Mouse (Mus musculus) neural tube, embryonic 14.5 days (tissue): ENCODE data around the gene Spata13. TPM values are rescaled to one million over a fixed set of nuclear protein-coding genes. Genes with fewer than 3 reads are reported as not detected.

Source experiments
- ATAC-seq: fragments of 200-750 bp; cut with Nextera tagmentation; 2 replicates; pipeline ENCODE4 v1.8.0; 2017; ENCODE audit warnings: low read depth, mild to moderate bottlenecking, moderate TSS enrichment, moderate library complexity
- H3K27ac ChIP-seq: fragments of 300-500 bp; sonication (generic); 2 replicates; pipeline ENCODE4 v1.5.1; 2014; ENCODE audit warnings: low read depth, mild to moderate bottlenecking, control low read depth, low read length, moderate library complexity, mixed read lengths
- H3K27me3 ChIP-seq: fragments of 300-500 bp; sonication (generic); 2 replicates; pipeline ENCODE4 v1.6.1; 2014; ENCODE audit warnings: low read length; ENCODE audit not compliant: control insufficient read depth, insufficient read depth
- H3K36me3 ChIP-seq: fragments of 300-500 bp; sonication (generic); 2 replicates; pipeline ENCODE4 v1.6.1; 2014; ENCODE audit warnings: low read length, mixed read lengths; ENCODE audit not compliant: control insufficient read depth, insufficient read depth
- H3K4me1 ChIP-seq: fragments of 300-500 bp; sonication (generic); 2 replicates; pipeline ENCODE4 v1.6.1; 2014; ENCODE audit warnings: low read length; ENCODE audit not compliant: control insufficient read depth, insufficient read depth
- H3K4me2 ChIP-seq: fragments of 300-500 bp; sonication (generic); 2 replicates; pipeline ENCODE4 v1.6.1; 2014; ENCODE audit warnings: mild to moderate bottlenecking, low read depth, low read length, control low read depth
- H3K4me3 ChIP-seq: fragments of 300-500 bp; sonication (generic); 2 replicates; pipeline ENCODE4 v1.5.1; 2014; ENCODE audit warnings: low read depth, low read length, control low read depth, mixed read lengths
- H3K9ac ChIP-seq: fragments of 300-500 bp; sonication (generic); replicated peaks from 2 replicates; pipeline ENCODE4 v1.6.1; 2014; ENCODE audit warnings: low read depth, mild to moderate bottlenecking, control low read depth, low read length, mixed read lengths
- H3K9me3 ChIP-seq: fragments of 300-500 bp; sonication (generic); 2 replicates; pipeline ENCODE4 v1.6.1; 2016; ENCODE audit warnings: low read length; ENCODE audit not compliant: control insufficient read depth
- WGBS: fragments of 180-500 bp; shearing (Covaris S2); extraction: QIAGEN DNeasy Blood & Tissue Kit; methylation state at CpG from one replicate; pipeline ENCODE4 v1.1.7; 2014; 5-methylcytosine and 5-hydroxymethylcytosine counted together
- polyA plus RNA-seq: library from polyadenylated mRNA; unstranded; fragments of >200 nt; fragmentation: Nextera tagmentation; extraction: Ambion mirVana; gene quantifications from 2 replicates; pipeline ENCODE4 v1.2.1, GENCODE M21; 2014

The Spata13 gene
- polyA plus RNA-seq, 1 experiment from 2014 or later = 26.5 TPM

GRCm38 (mm10) chr14:60802026-60802425 lies 168.2 kb downstream of the Spata13 start:
- Histone ChIP-seq H3K9me3 (no peaks in the 10 kb centered on the region), H3K27ac (no peak overlapping the region), H3K4me3 (no peak overlapping the region), H3K9ac (no peak overlapping the region), H3K4me1 (no peaks in the 10 kb centered on the region), H3K36me3 (peaks cover 8% of the 10 kb centered on the region; the same call in 1 of the 2 replicates), H3K27me3 (no peaks in the 10 kb centered on the region), H3K4me2 (no peak overlapping the region)
- ATAC-seq = no peak
- WGBS = 95% methylated on average over 13 of the region's 13 CpGs

GRCm38 (mm10) chr14:60804978-60805377 lies 171.2 kb downstream of the Spata13 start:
- H3K27ac ChIP-seq = no peak overlapping the region
- H3K9ac ChIP-seq = no peak overlapping the region
- H3K27me3 ChIP-seq = no peaks in the 10 kb centered on the region
- H3K4me1 ChIP-seq = no peaks in the 10 kb centered on the region
- H3K9me3 ChIP-seq = no peaks in the 10 kb centered on the region
- WGBS = 87% methylated on average over 9 of the region's 9 CpGs
- no peak for ATAC-seq
- 0 out of 2 replicates have a peak, but pooled peaks cover 3% of the 10 kb centered on the region for H3K36me3 ChIP-seq
- no peak overlapping the region for H3K4me2 ChIP-seq
- no peak overlapping the region for H3K4me3 ChIP-seq

- Histone ChIP-seq H3K27me3 (no peaks in the 10 kb centered on the region), H3K27ac (no peak overlapping the region), H3K4me3 (no peak overlapping the region), H3K4me1 (no peaks in the 10 kb centered on the region), H3K9me3 (no peaks in the 10 kb centered on the region), H3K4me2 (no peak overlapping the region), H3K9ac (no peak overlapping the region), H3K36me3 (0 out of 2 replicates have a peak, but pooled peaks cover 3% of the 10 kb centered on the region)
- 94% methylated on average over 1 of the region's 1 CpGs for WGBS
- ATAC-seq = no peak
Observed at GRCm38 (mm10) chr14:60805871-60806270, 172.1 kb downstream of the Spata13 start.

- Histone ChIP-seq H3K4me1 (no peaks in the 10 kb centered on the region), H3K27ac (no peak overlapping the region), H3K27me3 (no peaks in the 10 kb centered on the region), H3K36me3 (0 out of 2 replicates have a peak, but pooled peaks cover 3% of the 10 kb centered on the region), H3K4me3 (no peak overlapping the region), H3K9ac (no peak overlapping the region), H3K9me3 (no peaks in the 10 kb centered on the region), H3K4me2 (no peak overlapping the region)
- no peak for ATAC-seq
- 67% methylated on average over 11 of the region's 11 CpGs for WGBS
Observed at GRCm38 (mm10) chr14:60806891-60807344, 173.1 kb downstream of the Spata13 start.

GRCm38 (mm10) chr14:60809881-60810280 lies 176.1 kb downstream of the Spata13 start:
- Histone ChIP-seq H3K4me1 (no peaks in the 10 kb centered on the region), H3K9ac (no peak overlapping the region), H3K36me3 (no peaks in the 10 kb centered on the region), H3K4me2 (no peak overlapping the region), H3K27me3 (no peaks in the 10 kb centered on the region), H3K27ac (no peak overlapping the region), H3K9me3 (no peaks in the 10 kb centered on the region), H3K4me3 (no peak overlapping the region)
- ATAC-seq = no peak
- WGBS = 91% methylated on average over 8 of the region's 8 CpGs

- Histone ChIP-seq H3K27me3 (no peaks in the 10 kb centered on the region), H3K9ac (no peak overlapping the region), H3K27ac (no peak overlapping the region), H3K36me3 (no peaks in the 10 kb centered on the region), H3K4me2 (no peak overlapping the region), H3K9me3 (no peaks in the 10 kb centered on the region), H3K4me3 (no peak overlapping the region), H3K4me1 (no peaks in the 10 kb centered on the region)
- 95% methylated on average over 4 of the region's 4 CpGs for WGBS
- no peak for ATAC-seq
Observed at GRCm38 (mm10) chr14:60811547-60811946, 177.7 kb downstream of the Spata13 start.

Other genes starting within 250 kb of the Spata13 start
- not detected in 2 replicates for gene C1qtnf9, start 134.1 kb downstream of the Spata13 start, polyA plus RNA-seq
- gene Mipep, start 150.6 kb downstream of the Spata13 start, polyA plus RNA-seq = 19.9 and 20.4 TPM in 2 replicates